Mouse (Mus musculus) frontal cortex, adult (tissue): Measurements from ENCODE around the gene Olfr9.
"Not testable (repeated sequence)": the region's sequence is repeated elsewhere in the genome, so short reads cannot be mapped to it uniquely, and the experiment has no call there.

Experiments
- ATAC-seq: cut with Nextera tagmentation; 2 replicates; pipeline ENCODE4 v1.9.2; 2017; ENCODE audit warnings: mild to moderate bottlenecking, moderate library complexity, mixed read lengths; ENCODE audit not compliant: low TSS enrichment

The Olfr9 gene

GRCm38 (mm10) chr10:128989131-128989530 is at the start of gene Olfr9:
Gene Olfr9 (plus strand): TSS chr10:128989431.
- not testable (repeated sequence) for ATAC-seq

- ATAC-seq, result no peak
Observed at GRCm38 (mm10) chr10:128940475-128941061, 48.7 kb upstream of the Olfr9 start.

GRCm38 (mm10) chr10:128945675-128946074 is 43.6 kb upstream of the Olfr9 start:
- no peak for ATAC-seq

- ATAC-seq, result no peak
Observed at GRCm38 (mm10) chr10:128947496-128947895, 41.7 kb upstream of the Olfr9 start.

GRCm38 (mm10) chr10:128950208-128950887 is 38.9 kb upstream of the Olfr9 start:
- peak; percentile 72 for ATAC-seq

- ATAC-seq, result no peak
Observed at GRCm38 (mm10) chr10:128958340-128958739, 30.9 kb upstream of the Olfr9 start.

GRCm38 (mm10) chr10:128960142-128960541 is 29.1 kb upstream of the Olfr9 start:
- ATAC-seq, result no peak

- peak; percentile 67 for ATAC-seq
Observed at GRCm38 (mm10) chr10:128960590-128961584, 28.3 kb upstream of the Olfr9 start, which contains the start of gene Mettl7b. Gene Mettl7b (minus strand): TSS chr10:128960988.

- ATAC-seq, result no peak
Observed at GRCm38 (mm10) chr10:128964961-128965360, 24.3 kb upstream of the Olfr9 start.

- ATAC-seq, result no peak
Observed at GRCm38 (mm10) chr10:128965871-128966270, 23.4 kb upstream of the Olfr9 start.

- no peak for ATAC-seq
Observed at GRCm38 (mm10) chr10:128968341-128968749, 20.9 kb upstream of the Olfr9 start.

GRCm38 (mm10) chr10:128970740-128971250 is 18.4 kb upstream of the Olfr9 start:
- ATAC-seq, result no peak

- no peak for ATAC-seq
Observed at GRCm38 (mm10) chr10:128972841-128973240, 16.4 kb upstream of the Olfr9 start.

GRCm38 (mm10) chr10:128976395-128976794 is 12.8 kb upstream of the Olfr9 start:
- ATAC-seq, result no peak

- peak; percentile 100 for ATAC-seq
Observed at GRCm38 (mm10) chr10:128977522-128978114, 11.6 kb upstream of the Olfr9 start.

- no peak for ATAC-seq
Observed at GRCm38 (mm10) chr10:128980644-128981365, 8.4 kb upstream of the Olfr9 start.

GRCm38 (mm10) chr10:128990129-128990850 is 1.1 kb downstream of the Olfr9 start:
- 0 out of 2 replicates have a peak, but pooled peaks have one; percentile 59 for ATAC-seq

GRCm38 (mm10) chr10:128990994-128991393 is 1.8 kb downstream of the Olfr9 start:
- no peak for ATAC-seq

GRCm38 (mm10) chr10:128995796-128996195 is 6.6 kb downstream of the Olfr9 start:
- no peak for ATAC-seq

GRCm38 (mm10) chr10:128996523-128997040 is 7.4 kb downstream of the Olfr9 start:
- ATAC-seq, result no peak
